Mouse (Mus musculus) embryonic fibroblast, embryonic 13.5 days (primary cell): ENCODE data around the gene Lonrf2. TPM values are rescaled to one million over a fixed set of nuclear protein-coding genes. Genes with fewer than 3 reads are reported as not detected.

Experiments used
- H3K27ac ChIP-seq: 2 replicates; pipeline ENCODE4 v1.5.1; 2012; ENCODE audit warnings: low read length, control low read depth, inconsistent platforms; ENCODE audit not compliant: insufficient read depth
- H3K4me1 ChIP-seq: 2 replicates; pipeline ENCODE4 v1.6.1; 2011; ENCODE audit warnings: low read length; ENCODE audit not compliant: control insufficient read depth, insufficient read depth
- H3K4me3 ChIP-seq: 2 replicates; pipeline ENCODE4 v1.5.1; 2011; ENCODE audit warnings: mild to moderate bottlenecking, control low read depth, low read length; ENCODE audit not compliant: insufficient read depth
- CTCF ChIP-seq: IDR thresholded peaks from 2 replicates; pipeline ENCODE4 v1.5.1; 2011; ENCODE audit warnings: mild to moderate bottlenecking, control low read depth, low read length, moderate library complexity, borderline replicate concordance; ENCODE audit not compliant: insufficient read depth
- POLR2A ChIP-seq: IDR thresholded peaks from 2 replicates; pipeline ENCODE4 v1.6.1; 2011; ENCODE audit warnings: low read depth, mild to moderate bottlenecking, control low read depth, low read length, moderate library complexity
- polyA plus RNA-seq: library from polyadenylated mRNA; stranded (reverse); fragments of >200 nt; gene quantifications from 2 replicates; pipeline ENCODE4 v1.2.4, GENCODE M21; 2011; ENCODE audit warnings: low read depth; ENCODE audit not compliant: missing spikeins, insufficient read length

Gene Lonrf2
- polyA plus RNA-seq, 1 experiment = 1.9 TPM

DNA sequence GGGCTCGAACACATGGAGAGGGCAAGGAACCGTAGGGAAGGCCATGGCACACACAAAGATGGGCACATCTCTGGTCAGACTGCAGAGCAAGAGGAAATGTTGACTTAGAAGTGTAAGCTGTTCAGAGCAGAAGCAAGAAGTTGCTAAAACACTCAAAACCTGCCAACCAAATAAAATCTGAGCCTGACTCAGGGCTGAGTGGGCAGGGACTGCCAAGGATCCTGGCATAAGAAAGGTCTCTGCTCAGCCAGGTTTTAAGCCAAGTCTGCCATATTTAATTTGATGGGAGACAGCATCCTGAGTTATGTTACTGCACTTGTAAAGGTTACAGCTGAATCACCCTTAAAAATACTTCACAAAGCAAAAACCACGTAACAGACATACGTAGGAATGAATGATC is 29.4 kb downstream of the Lonrf2 start:
- H3K27ac ChIP-seq = no peak overlapping the region
- no peaks in the 10 kb centered on the region for H3K4me1 ChIP-seq
- no peak overlapping the region for H3K4me3 ChIP-seq
- no peak for TF ChIP-seq CTCF
- TF ChIP-seq POLR2A = no peak

DNA sequence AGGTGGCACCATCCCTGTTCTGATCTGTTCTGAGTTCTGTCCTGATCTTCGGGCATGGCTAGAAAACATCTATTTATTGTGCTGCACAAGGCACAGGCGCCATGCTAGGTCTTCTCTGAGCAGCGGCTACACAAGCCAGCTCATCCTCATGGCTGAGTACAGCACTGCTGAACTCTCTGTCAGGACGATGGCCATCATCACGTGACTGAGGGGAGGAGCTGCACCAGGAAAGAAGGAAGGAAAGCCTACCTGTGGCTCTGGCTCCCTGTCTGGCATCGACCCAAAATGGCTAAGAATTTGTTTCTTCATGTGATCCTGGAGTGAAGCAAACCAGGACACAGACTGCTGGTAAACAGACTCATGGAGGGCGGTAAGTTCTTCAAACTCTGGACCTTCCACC is 36.1 kb downstream of the Lonrf2 start:
- Histone ChIP-seq H3K27ac (no peak overlapping the region), H3K4me3 (no peak overlapping the region), H3K4me1 (no peaks in the 10 kb centered on the region)
- TF ChIP-seq POLR2A (no peak), CTCF (no peak)

DNA sequence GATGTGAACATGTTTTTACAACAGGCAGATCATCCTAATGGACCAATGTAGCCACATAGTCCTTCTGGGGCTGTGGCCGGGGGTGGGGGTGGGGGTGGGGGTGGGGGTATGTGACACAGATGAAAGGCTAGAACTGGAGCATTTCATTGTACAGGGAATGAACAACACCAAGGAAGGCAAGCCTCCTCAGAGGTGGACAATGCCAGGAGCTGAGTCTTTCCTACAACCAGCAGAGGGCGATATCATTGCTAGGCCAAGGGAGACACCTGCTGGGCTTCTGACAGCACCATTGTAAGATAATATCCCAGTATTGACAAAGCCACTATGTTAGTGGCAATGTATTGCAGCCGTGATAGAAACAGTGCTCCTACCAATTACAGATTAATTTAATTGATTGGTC is 37.2 kb downstream of the Lonrf2 start:
- H3K4me1 ChIP-seq = no peaks in the 10 kb centered on the region
- TF ChIP-seq POLR2A (no peak), CTCF (peak; percentile 61; the same call in 1 of the 2 replicates)
- no peak overlapping the region for H3K27ac ChIP-seq
- H3K4me3 ChIP-seq = no peak overlapping the region

DNA sequence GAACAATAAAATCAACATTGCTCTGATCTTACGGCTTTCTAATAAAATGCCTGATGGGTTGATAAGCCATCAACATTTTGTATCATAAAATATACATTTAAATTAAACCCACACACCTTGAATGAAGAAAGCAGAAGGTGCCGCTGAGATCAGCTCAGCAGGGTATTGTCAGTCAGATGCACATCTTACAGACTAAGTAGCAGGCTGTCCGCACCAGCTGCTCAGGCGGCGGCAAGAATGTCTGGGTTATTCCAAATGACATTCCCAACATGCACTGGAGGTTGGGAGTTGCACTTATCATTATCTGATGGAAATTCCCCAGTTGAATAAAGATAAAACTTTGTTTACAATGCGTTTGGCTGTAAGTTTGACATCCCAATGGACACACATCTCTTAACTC is 39.6 kb downstream of the Lonrf2 start:
- TF ChIP-seq CTCF (no peak), POLR2A (no peak)

DNA sequence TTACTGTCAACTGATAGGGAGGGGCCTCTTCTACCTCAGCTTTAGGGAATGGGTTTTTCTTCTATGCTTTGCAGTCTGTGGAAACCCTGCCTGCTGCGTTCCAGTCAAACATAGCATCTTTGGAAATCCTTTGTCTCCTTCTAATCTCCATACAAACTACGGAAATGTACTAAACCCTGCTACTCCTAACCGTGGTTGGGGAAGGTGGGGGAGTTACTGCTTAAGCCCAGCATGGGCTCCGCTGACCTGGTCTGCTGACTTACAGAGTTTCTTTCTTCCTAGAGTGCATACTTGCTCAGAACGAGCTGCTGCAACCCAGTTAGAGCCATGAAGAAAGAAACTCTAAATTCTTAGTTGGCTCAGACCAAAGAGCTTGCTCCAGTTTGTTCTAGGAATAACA is 41.0 kb downstream of the Lonrf2 start:
- Histone ChIP-seq H3K4me1 (peaks cover 7% of the 10 kb centered on the region), H3K27ac (no peak overlapping the region), H3K4me3 (no peak overlapping the region)
- TF ChIP-seq POLR2A (no peak), CTCF (no peak)

More for the DNA sequence above, 39.6 kb downstream of the Lonrf2 start:
- Histone ChIP-seq H3K4me1 (no peaks in the 10 kb centered on the region), H3K4me3 (no peak overlapping the region), H3K27ac (no peak overlapping the region)

- H3K4me1 ChIP-seq = peaks cover 13% of the 10 kb centered on the region
- no peak overlapping the region for H3K27ac ChIP-seq
- H3K4me3 ChIP-seq = no peak overlapping the region
- TF ChIP-seq CTCF (no peak), POLR2A (no peak)
Observed at GRCm38 (mm10) chr1:38791016-38791810, 45.3 kb downstream of the Lonrf2 start.

GRCm38 (mm10) chr1:38789988-38790602 is 46.4 kb downstream of the Lonrf2 start:
- peaks cover 13% of the 10 kb centered on the region for H3K4me1 ChIP-seq
- no peak overlapping the region for H3K4me3 ChIP-seq
- H3K27ac ChIP-seq = no peak overlapping the region
- TF ChIP-seq CTCF (no peak), POLR2A (no peak)

DNA sequence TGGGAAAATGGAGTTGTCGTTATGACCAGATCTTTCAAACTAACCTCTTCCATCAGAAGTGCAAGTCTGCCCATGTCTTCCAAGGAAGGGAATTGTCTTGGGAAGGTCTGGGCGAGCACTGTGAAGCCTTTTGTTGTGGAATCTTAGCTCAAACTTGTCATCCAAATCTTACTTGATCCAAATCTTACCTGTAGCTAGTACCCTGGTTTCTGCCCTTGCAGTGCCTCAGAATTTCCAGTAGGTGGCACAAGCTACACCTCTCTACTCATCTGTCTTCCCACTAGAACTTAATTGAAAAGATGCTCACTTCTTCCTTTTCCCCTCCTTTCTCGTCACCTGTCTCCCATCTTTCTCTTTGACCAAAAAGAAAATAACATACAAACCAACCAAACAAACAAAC is 47.6 kb downstream of the Lonrf2 start:
- H3K27ac ChIP-seq = no peak overlapping the region
- no peak overlapping the region for H3K4me3 ChIP-seq
- H3K4me1 ChIP-seq = peaks cover 13% of the 10 kb centered on the region
- TF ChIP-seq POLR2A = no peak
- TF ChIP-seq CTCF = no peak

DNA sequence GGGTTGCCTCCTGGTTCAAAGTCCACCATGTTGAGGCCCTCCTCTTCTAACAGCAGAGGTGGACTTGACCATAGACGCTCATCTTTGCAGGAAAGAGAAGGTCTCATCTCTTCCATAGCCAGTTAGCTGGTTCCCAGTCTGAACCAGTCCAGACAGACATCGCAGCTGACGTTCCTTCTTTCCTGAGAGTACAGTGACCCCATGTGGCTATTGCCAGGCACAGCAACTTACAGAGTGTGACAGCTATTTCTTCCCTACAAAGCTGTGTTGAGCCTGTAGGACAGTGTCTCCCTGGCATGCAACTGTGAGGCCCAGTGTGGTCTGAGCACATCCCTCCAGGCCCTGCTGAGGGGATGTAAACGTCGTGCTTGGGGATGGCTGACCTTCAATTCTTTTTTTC is 49.1 kb downstream of the Lonrf2 start:
- no peak overlapping the region for H3K27ac ChIP-seq
- TF ChIP-seq POLR2A (no peak), CTCF (peak; percentile 88)
- H3K4me3 ChIP-seq = no peak overlapping the region

GRCm38 (mm10) chr1:38786358-38786757 is 50.2 kb downstream of the Lonrf2 start:
- TF ChIP-seq CTCF = no peak
- TF ChIP-seq POLR2A = no peak
- no peak overlapping the region for H3K4me3 ChIP-seq
- H3K27ac ChIP-seq = no peak overlapping the region
- peaks cover 13% of the 10 kb centered on the region for H3K4me1 ChIP-seq

More for the DNA sequence above, 49.1 kb downstream of the Lonrf2 start:
- H3K4me1 ChIP-seq = peaks cover 13% of the 10 kb centered on the region
